Mouse (Mus musculus) erythroblast, embryonic 14.5 days (primary cell): ENCODE results near the gene Itga8.

Experiments
- GATA1 ChIP-seq: IDR thresholded peaks from 2 replicates; pipeline ENCODE4 v1.6.1; 2012; ENCODE audit warnings: low read length, inconsistent platforms, mixed read lengths
- TAL1 ChIP-seq: IDR thresholded peaks from 3 replicates; pipeline ENCODE4 v1.6.1; 2012; ENCODE audit warnings: low read length, inconsistent platforms, mixed read lengths

- no peak for TF ChIP-seq TAL1
- no peak for TF ChIP-seq GATA1
These were observed 30.2 kb upstream of the Itga8 start for GRCm38 (mm10) chr2:12331962-12332361.
